Mouse (Mus musculus) neural tube, embryonic 10.5 days (tissue): ENCODE measurements around the gene Glp2r.

Experiments used
- DNase-seq: peaks from one replicate; pipeline ENCODE4 v3.0.0-alpha.2; 2017; ENCODE audit warnings: low spot score; ENCODE audit errors: extremely low spot score

The Glp2r gene

GRCm38 (mm10) chr11:67663437-67663836, 107.5 kb downstream of the Glp2r start:
- no peak for DNase-seq

GRCm38 (mm10) chr11:67661465-67661864, 109.5 kb downstream of the Glp2r start:
- no peak for DNase-seq

GRCm38 (mm10) chr11:67657685-67658382, 113.1 kb downstream of the Glp2r start:
- peak; percentile 59 for DNase-seq

GRCm38 (mm10) chr11:67656811-67657210, 114.1 kb downstream of the Glp2r start:
- no peak for DNase-seq

GRCm38 (mm10) chr11:67656366-67656765, 114.6 kb downstream of the Glp2r start:
- no peak for DNase-seq

DNA sequence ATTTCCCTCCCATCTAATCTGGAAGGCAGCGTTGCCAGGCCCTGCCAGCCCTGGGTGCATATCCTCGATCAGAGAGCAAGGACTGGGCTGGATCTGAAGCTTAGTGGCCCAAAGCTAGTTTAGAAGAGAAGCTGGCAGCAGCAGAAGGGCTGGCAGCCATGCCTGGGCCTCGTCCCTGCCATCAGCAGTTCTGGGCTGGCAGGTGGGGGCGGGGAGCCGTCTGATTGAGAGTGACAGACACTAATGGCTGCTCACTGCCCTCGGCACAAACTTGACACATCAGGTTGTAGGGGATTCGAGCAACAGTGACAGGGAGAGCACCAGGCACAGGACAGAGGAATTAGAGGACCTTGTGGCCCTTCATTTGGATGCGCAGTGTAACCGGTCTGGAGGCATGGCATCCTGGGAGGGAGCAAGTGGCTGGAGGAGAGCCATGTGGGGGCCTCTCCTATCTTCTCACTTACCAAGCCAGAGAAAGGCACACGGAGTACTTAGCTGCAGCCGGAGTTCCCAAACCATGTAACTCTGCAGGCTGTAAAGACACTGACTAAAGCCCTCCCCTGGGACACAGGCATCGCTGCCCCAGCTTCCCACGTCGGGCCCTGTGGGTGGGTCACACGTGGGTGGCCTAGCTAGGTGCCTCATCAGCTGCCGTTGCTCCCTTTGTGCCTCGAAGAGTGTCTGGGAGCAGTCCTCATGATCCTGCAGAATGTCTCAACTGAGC, 115.6 kb downstream of the Glp2r start:
- no peak for DNase-seq

DNA sequence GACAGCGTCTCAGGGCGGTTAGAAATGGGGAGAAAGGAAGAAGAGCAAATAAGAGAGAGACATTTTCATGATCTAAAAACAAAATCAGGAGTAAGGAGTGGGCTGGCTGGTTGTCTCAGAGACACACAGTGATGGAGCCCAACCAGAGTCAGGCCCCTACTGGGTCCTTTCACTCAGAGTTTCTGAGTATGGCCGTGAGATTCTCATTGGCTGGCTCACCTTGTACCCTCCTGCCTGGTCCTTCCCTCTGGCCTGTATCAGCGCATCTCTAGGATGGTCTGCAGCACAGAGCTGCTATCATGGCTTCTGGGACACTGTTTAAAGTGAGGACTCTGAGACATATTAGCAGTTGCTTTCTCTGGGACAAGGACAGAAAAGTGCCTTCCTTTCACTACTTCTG, 116.4 kb downstream of the Glp2r start:
- no peak for DNase-seq

DNA sequence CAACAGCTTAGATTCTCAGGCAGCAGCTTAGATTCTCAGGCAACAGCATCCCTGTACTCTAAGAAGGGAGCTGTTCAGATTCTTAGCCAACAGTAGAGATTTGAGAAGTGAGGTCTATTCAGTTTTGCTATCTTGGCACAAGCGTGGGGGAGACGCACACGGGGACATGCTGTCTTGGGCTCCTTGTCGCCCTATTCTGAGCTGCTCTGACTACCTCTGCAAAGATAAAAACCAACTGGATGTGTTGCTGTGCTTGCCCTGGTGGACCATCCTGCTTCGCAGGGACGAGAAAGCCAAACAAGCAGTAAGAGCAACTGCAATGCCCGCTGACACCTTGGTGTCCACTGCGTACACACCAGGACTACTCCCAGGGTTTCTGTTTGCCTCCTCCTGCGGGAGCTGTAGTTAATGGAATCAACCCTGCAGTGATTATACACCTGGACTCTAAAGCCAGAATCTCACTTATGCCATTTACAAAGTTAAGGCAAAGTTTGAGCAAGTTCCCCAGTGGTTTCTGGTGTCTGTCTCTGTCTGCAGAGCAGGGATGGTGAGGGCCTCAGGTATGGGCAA, 117.3 kb downstream of the Glp2r start:
- DNase-seq: no peak

DNA sequence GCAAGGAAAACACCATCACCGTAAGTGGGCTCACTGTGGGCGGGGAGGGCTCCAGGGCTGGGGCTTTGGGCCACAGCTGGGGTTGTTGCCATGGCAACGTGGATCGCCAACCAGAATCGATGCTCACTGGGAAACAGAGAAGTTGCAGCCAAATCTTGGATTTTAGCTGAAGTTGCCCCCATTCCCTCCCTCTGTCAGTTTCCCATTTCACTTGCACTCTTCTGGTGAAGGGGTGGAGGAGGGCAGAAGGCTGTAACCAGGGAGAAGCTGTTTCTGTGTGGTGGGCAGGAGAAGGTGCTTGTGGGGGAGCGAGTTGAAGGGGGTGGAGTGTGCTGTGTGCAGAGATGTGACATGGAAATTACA, 118.1 kb downstream of the Glp2r start:
- peak; percentile 17 for DNase-seq

DNA sequence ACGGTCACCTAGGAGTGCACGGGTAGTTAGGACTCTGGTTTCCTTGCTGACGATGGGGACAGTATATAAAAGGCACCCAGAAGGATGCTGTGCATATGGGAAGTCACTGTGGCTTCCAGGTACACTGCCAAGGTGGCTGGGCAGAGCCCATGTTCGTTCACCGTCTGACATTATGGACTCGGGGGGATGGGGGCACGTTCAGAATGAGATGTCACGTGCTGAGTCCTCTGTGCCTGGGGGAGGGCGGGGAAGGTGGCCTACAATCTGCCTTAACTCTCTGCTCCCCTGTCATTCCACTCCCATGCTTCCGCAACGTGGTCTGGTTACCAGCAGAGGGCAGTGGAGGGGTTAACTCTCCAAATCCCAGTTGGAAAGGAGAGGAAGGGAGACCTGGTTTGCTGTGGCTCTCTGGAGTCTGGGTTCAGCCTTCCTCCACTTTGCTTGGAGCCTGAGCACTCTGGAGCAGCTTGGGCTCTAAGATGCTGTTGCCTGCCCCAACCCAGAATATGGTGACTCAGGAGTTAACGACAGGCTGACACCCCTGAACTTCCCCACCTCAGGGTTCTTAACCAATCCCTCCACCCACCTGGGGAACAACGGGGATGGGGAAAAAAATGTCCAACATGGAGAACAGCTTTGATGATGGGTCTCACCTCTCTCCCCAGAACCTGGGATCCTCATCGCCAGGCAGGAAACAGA, 118.6 kb downstream of the Glp2r start:
- DNase-seq: peak; percentile 60

DNA sequence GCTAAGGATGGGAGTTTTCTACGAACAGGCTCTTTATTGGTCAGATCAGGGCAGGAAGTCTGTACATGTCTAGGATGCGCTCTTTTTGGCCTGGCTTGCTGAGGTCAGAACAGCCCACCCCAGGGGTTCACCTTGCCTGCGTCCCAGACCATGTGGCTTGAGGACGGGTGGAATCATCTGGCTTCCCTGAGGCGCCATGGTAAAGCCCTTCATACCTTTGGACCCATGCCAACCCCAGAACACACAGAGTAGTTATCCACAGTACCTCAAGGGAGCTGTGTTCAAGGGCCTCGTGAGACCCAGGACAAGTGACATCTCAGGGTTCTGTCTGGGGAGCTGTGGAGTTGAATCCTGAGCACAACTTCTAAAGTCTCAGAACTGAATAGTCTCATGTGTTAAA, 119.2 kb downstream of the Glp2r start:
- DNase-seq: no peak

DNA sequence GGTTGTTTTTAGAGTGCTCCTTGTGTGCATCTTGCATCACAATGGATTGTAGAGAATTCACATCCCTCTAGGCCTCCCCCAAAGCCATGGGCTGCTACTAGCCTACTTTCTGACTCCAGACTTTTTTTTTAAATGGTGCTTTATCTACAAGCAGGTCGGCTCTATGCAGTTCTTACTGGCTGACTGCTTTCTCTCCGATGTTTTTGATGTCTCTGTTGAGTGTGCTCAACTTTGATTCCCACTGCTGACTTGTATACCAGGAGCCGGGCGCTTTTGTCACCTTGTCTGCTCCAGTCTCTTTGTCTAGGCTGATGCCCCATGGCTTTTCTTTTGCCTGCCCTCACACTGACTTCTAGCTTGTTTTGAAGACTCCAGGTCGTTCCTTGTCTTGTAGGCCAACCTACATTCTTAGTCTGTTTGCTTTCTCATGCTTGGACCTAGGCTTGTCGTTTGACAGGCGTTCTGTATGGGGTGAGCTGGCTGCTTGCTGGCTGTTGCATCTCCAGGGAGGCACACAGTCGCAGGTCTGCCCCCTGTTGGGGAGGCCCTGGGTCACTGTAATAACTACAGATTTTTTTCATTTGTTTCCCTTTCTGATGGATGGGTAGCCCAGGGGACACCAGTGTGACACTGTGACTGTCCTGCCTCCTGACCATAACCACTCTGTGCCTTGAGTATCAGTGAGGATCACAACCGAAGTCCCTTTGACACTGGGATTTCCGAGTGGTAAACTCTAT, 120.8 kb downstream of the Glp2r start:
- no peak for DNase-seq

DNA sequence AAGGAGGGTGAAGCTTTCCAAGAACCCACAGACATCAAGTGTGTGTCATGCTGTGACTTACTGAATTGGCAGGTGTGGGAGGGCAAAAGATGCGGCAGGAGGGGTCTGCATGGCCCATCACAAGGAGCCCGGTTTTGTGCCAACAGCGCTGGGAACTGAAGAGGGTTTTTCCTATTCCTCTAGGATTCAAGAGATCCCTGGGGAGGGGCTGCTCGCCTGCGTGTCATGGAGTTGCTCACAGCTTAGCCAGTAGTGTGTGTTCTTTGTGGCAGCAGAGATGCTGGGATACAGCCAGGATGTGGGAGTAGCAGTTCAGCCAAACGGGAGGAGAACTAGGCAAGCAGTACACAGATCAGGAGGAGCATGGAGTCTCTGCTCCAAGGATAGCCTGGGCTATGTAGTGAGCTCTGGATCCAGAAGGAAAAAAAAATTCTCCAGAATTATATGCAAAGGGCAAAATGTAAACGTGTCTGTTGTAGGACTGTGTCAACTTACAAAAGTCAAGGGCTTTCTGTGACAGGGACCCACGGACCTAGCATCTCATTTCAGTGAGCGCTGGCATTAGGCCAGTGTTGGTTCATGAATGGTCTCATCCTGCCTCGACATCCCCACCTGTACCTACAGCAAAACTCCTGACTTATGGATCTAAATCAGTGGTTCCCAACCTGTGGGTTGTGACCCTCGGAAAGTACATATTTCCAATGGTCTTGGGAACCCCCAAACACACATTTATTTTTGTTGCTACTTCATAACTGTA, 122.1 kb downstream of the Glp2r start:
- DNase-seq: no peak

DNA sequence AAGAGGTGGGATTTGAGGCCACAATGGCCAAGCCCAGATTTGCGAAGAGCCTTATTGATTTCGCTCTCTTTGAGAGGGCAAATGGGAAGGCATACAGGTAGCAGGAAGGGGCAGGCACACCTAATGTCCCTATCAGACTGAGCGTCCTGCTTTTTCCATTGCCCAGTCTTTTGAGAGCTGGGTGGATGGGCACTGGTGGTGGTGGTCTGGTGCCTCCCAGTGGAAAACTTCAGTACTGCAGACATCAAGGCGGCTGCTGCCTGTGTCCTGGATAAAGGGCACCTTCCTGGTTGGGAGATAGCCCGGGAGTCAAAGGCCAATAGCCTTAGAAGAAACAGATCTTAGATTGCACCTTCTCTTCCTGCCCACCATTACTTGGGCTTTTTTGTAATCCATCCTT, 123.2 kb downstream of the Glp2r start:
- DNase-seq: peak; percentile 71

GRCm38 (mm10) chr11:67644632-67645149, 126.3 kb downstream of the Glp2r start:
- no peak for DNase-seq

DNA sequence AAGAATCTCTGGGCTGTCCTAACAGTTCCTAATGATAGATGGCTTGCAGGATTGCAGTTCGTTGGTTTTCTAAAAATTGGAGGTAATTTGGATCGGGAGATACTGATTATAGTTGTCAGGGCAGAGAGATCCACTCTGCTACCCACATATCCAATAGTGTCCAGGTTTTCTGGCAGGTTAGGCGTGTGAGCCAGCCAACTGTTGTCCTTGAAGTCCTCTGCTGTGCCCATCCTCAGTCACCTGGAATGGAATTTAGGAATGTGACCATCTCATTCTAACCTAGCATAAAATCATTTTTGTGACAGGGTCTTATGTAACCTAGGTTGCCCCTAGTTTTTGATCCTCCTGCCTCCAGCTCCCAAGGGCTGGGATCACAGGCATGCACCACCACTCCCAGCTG, 127.5 kb downstream of the Glp2r start:
- DNase-seq: no peak

DNA sequence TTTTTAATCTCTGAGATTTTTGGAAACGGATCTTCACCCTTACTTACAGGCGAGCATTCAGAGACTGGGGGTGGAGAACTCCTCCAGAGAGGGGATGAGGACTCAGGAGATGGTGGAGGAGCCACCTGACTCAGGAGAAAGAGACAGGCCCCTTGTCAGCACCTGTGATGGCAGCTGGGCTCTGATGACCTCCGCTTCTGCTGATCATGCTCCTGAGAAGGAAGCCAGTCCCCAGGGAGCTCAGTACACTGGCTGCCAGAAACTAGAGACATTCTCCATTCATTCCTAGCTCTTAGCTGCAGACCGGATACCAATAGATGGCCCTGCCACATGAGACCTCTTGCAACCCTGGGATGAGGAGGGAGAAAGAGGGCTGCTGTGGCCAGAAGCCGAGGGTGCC, 128.1 kb downstream of the Glp2r start:
- no peak for DNase-seq

GRCm38 (mm10) chr11:67642421-67642820, 128.5 kb downstream of the Glp2r start:
- no peak for DNase-seq

- no peak for DNase-seq
Measured at GRCm38 (mm10) chr11:67640299-67640698, 130.7 kb downstream of the Glp2r start.

GRCm38 (mm10) chr11:67638401-67638800, 132.6 kb downstream of the Glp2r start:
- DNase-seq: no peak
